Mouse (Mus musculus) kidney, adult 9 months (tissue): ENCODE results near the gene Olfr1513.
"Not testable (repeated sequence)": the region's sequence is repeated elsewhere in the genome, so short reads cannot be mapped to it uniquely, and the experiment has no call there.

Experiments used
- DNase-seq: peaks from one replicate; pipeline ENCODE4 v3.0.0; 2022

Olfr1513 gene

DNA sequence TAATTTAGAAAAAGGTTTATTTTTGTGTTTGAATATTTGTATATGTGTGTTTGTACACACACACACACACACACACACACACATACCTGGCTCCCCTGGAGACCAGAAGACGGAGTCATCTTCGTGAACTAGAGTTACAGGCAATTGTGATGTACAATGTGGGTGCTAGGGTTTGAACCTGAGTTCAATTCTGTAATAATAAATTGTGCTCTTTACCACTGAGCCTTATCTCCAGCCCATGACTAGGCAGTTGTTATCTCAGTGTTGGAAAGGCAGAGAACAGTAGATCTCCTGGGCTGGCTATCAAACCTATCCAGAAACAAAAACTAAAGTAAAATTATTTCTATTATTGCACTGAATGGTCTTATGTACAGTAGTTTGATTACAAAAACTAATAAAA lies 50.1 kb downstream of the Olfr1513 start:
- no peak for DNase-seq

GRCm38 (mm10) chr14:52304644-52305271 lies 51.5 kb downstream of the Olfr1513 start, which contains the start of gene Mettl3:
Gene Mettl3 (minus strand): TSS chr14:52305128.
- peak; percentile 95 for DNase-seq

DNA sequence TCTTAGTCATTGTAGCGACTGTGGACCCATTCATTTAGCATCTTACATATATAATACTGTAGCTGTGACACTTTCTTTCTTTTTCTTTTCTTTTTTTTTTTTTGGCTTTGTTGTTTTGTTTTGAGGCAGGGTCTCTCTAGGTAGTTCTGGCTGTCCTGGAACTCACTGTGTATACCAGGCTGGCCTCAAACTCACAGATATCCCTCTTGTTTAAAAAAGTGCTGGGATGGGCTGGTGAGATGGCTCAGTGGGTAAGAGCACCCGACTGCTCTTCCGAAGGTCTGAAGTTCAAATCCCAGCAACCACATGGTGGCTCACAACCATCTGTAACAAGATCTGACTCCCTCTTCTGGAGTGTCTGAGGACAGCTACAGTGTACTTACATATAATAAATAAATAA lies 52.7 kb downstream of the Olfr1513 start:
- not testable (repeated sequence) for DNase-seq
